Mouse (Mus musculus) heart, adult 2 months (tissue): ENCODE data around the gene Npas1.

ENCODE experiments used
- CTCF ChIP-seq: fragments of 200-600 bp; IDR thresholded peaks from 2 replicates; pipeline ENCODE4 v1.8.1; 2022; ENCODE audit warnings: antibody characterized with exemption, mild to moderate bottlenecking, moderate library complexity
- POLR2A ChIP-seq: fragments of 200-500 bp; IDR thresholded peaks from 2 replicates; pipeline ENCODE4 v1.6.1; 2011; ENCODE audit warnings: mild to moderate bottlenecking, low read depth, low read length, control low read depth; ENCODE audit not compliant: insufficient read depth

GRCm38 (mm10) chr7:16411100-16411499 is 66.4 kb downstream of the Npas1 start:
- no peak for TF ChIP-seq POLR2A
- TF ChIP-seq CTCF = no peak
